Mouse (Mus musculus): ENCODE data around the gene Cc2d1a. TPM values are rescaled to one million over a fixed set of nuclear protein-coding genes. Genes with fewer than 3 reads are reported as not detected.

Gene Cc2d1a
- 35.5 and 51.7 TPM in 2 replicates for polyA plus RNA-seq (2012; rRNA removed; ENCODE audit: low replicate concordance)

GRCm38 (mm10) chr8:84147769-84148530 is at the start of gene Cc2d1a, which contains the start of gene 4930432K21Rik:
Gene Cc2d1a, minus strand, starts transcription at chr8:84147936.
Gene 4930432K21Rik, plus strand, starts transcription at chr8:84148025.

GRCm38 (mm10) chr8:84185117-84185516 is 37.4 kb upstream of the Cc2d1a start, which contains the start of gene Nanos3:
Gene Nanos3, minus strand, starts transcription at chr8:84185217.

GRCm38 (mm10) chr8:84125656-84126055 is 22.1 kb downstream of the Cc2d1a start, which contains the start of gene Podnl1:
Gene Podnl1, plus strand, starts transcription at chr8:84125989.

GRCm38 (mm10) chr8:84104697-84105609 is 42.8 kb downstream of the Cc2d1a start, which contains the start of gene Dcaf15:
Gene Dcaf15, minus strand, starts transcription at chr8:84104768.

Other genes with a start within 250 kb of the Cc2d1a start
- gene Adgrl1, start 247.8 kb downstream of the Cc2d1a start, polyA plus RNA-seq (2012; rRNA removed; ENCODE audit: low replicate concordance) = 9.4 and 15.6 TPM in 2 replicates
- gene Gm10644, start 192.7 kb downstream of the Cc2d1a start, polyA plus RNA-seq (2012; rRNA removed; ENCODE audit: low replicate concordance) = 0.22 and 0.34 TPM in 2 replicates
- gene Asf1b, start 192.4 kb downstream of the Cc2d1a start, polyA plus RNA-seq (2012; rRNA removed; ENCODE audit: low replicate concordance) = 6.1 and 44.6 TPM in 2 replicates
- gene Prkaca, start 174.9 kb downstream of the Cc2d1a start, polyA plus RNA-seq (2012; rRNA removed; ENCODE audit: low replicate concordance) = 38.5 and 50.4 TPM in 2 replicates
- 33.3 and 36.7 TPM in 2 replicates for gene Samd1, start 150.3 kb downstream of the Cc2d1a start, polyA plus RNA-seq (2012; rRNA removed; ENCODE audit: low replicate concordance)
- 0.53 TPM in 2 replicates for gene 1700067K01Rik, start 146.4 kb downstream of the Cc2d1a start, polyA plus RNA-seq (2012; rRNA removed; ENCODE audit: low replicate concordance)
- gene 2210011C24Rik, start 135.8 kb downstream of the Cc2d1a start, polyA plus RNA-seq (2012; rRNA removed; ENCODE audit: low replicate concordance) = 10.3 and 11.7 TPM in 2 replicates
- 0.05 and 0.19 TPM in 2 replicates for gene Palm3, start 126.5 kb downstream of the Cc2d1a start, polyA plus RNA-seq (2012; rRNA removed; ENCODE audit: low replicate concordance)
- 2.7 and 2.9 TPM in 2 replicates for gene Il27ra, start 105.3 kb downstream of the Cc2d1a start, polyA plus RNA-seq (2012; rRNA removed; ENCODE audit: low replicate concordance)
- gene Rln3, start 102.9 kb downstream of the Cc2d1a start, polyA plus RNA-seq (2012; rRNA removed; ENCODE audit: low replicate concordance) = 0.33 and 0.85 TPM in 2 replicates
- 0.11 and 0.47 TPM in 2 replicates for gene Gm10643, start 82.8 kb downstream of the Cc2d1a start, polyA plus RNA-seq (2012; rRNA removed; ENCODE audit: low replicate concordance)
- gene Rfx1, start 81.1 kb downstream of the Cc2d1a start, polyA plus RNA-seq (2012; rRNA removed; ENCODE audit: low replicate concordance) = 28.4 and 32.1 TPM in 2 replicates
- 74.8 and 118 TPM in 2 replicates for gene Dcaf15, start 43.2 kb downstream of the Cc2d1a start, polyA plus RNA-seq (2012; rRNA removed; ENCODE audit: low replicate concordance)
- 4.5 and 9.4 TPM in 2 replicates for gene Podnl1, start 21.9 kb downstream of the Cc2d1a start, polyA plus RNA-seq (2012; rRNA removed; ENCODE audit: low replicate concordance)
- gene 4930432K21Rik, start 89 bp upstream of the Cc2d1a start, polyA plus RNA-seq (2012; rRNA removed; ENCODE audit: low replicate concordance) = 0.12 and 0.16 TPM in 2 replicates
- gene Nanos3, start 37.3 kb upstream of the Cc2d1a start, polyA plus RNA-seq (2012; rRNA removed; ENCODE audit: low replicate concordance) = 0.63 TPM in 1 of 2 replicates, not detected in the other
- 12.3 and 16.6 TPM in 2 replicates for gene Zswim4, start 89.1 kb upstream of the Cc2d1a start, polyA plus RNA-seq (2012; rRNA removed; ENCODE audit: low replicate concordance)
- gene D8Ertd738e, start 101.8 kb upstream of the Cc2d1a start, polyA plus RNA-seq (2012; rRNA removed; ENCODE audit: low replicate concordance) = 61.8 and 96.3 TPM in 2 replicates
- gene Mri1, start 109.4 kb upstream of the Cc2d1a start, polyA plus RNA-seq (2012; rRNA removed; ENCODE audit: low replicate concordance) = 88.7 and 124 TPM in 2 replicates
- gene Ccdc130, start 122.4 kb upstream of the Cc2d1a start, polyA plus RNA-seq (2012; rRNA removed; ENCODE audit: low replicate concordance) = 14.6 and 19.5 TPM in 2 replicates
- 17.7 and 32.7 TPM in 2 replicates for gene Cacna1a, start 240.5 kb upstream of the Cc2d1a start, polyA plus RNA-seq (2012; rRNA removed; ENCODE audit: low replicate concordance)

All from duodenum, adult 2 months (tissue).